Mouse (Mus musculus) macrophage (primary cell): Measurements from ENCODE around the gene Mettl7a3. TPM values are rescaled to one million over a fixed set of nuclear protein-coding genes. Genes with fewer than 3 reads are reported as not detected.

Experiments
- H3K27ac ChIP-seq: fragments of 350-480 bp; formaldehyde crosslinking; 2 replicates; pipeline ENCODE4 v1.9.0; 2021
- H3K36me3 ChIP-seq: fragments of 350-480 bp; formaldehyde crosslinking; 2 replicates; pipeline ENCODE4 v1.9.0; 2021; ENCODE audit errors: inconsistent target
- H3K4me3 ChIP-seq: fragments of 350-480 bp; formaldehyde crosslinking; 2 replicates; pipeline ENCODE4 v1.9.0; 2021; ENCODE audit errors: inconsistent target
- H3K79me2 ChIP-seq: fragments of 350-480 bp; formaldehyde crosslinking; 2 replicates; pipeline ENCODE4 v1.9.0; 2021; ENCODE audit errors: inconsistent target
- WGBS: methylation state at CpG from one replicate; pipeline ENCODE4 v1.1.7; 2026; ENCODE audit warnings: inconsistent platforms; ENCODE audit not compliant: missing documents; 5-methylcytosine and 5-hydroxymethylcytosine counted together
- polyA plus RNA-seq: library from polyadenylated mRNA; stranded (reverse); fragments of 250-400 nt; gene quantifications from 3 replicates; pipeline ENCODE4 v1.2.4, GENCODE M21; 2018; ENCODE audit warnings: inconsistent platforms

The Mettl7a3 gene
- polyA plus RNA-seq, 1 experiment from 2014 or later = not detected

- Histone ChIP-seq H3K27ac (no peak overlapping the region), H3K36me3 (peaks cover 11% of the 10 kb centered on the region), H3K4me3 (no peak overlapping the region), H3K79me2 (no peaks in the 10 kb centered on the region)
- WGBS = 36% methylated on average over 4 of the region's 16 CpGs
These were observed 53.6 kb downstream of the Mettl7a3 start for GRCm38 (mm10) chr15:100388224-100388835.

- Histone ChIP-seq H3K27ac (no peak overlapping the region), H3K79me2 (no peaks in the 10 kb centered on the region), H3K36me3 (peaks cover 17% of the 10 kb centered on the region), H3K4me3 (no peak overlapping the region)
- WGBS = 83% methylated on average over 9 of the region's 9 CpGs
These were observed 54.2 kb downstream of the Mettl7a3 start for GRCm38 (mm10) chr15:100388886-100389285.

Other genes starting within 250 kb of the Mettl7a3 start
- 34.5 to 58.1 TPM (median 47.7 TPM) in 3 replicates for gene Atf1, start 107.1 kb upstream of the Mettl7a3 start, polyA plus RNA-seq
- not detected in 3 replicates for gene Tmprss12, start 54.1 kb upstream of the Mettl7a3 start, polyA plus RNA-seq
- gene Mettl7a1, start 30.8 kb upstream of the Mettl7a3 start, polyA plus RNA-seq = 33.7 to 43.2 TPM (median 39.2 TPM) in 3 replicates
- gene Methig1, start 18.2 kb downstream of the Mettl7a3 start, polyA plus RNA-seq = not detected in 3 replicates
- gene Mettl7a2, start 18.3 kb downstream of the Mettl7a3 start, polyA plus RNA-seq = not detected in 3 replicates
- not detected in 3 replicates for gene Higd1c, start 29.6 kb downstream of the Mettl7a3 start, polyA plus RNA-seq
- not detected in 3 replicates for gene Gm5475, start 87.2 kb downstream of the Mettl7a3 start, polyA plus RNA-seq
- gene Slc11a2, start 90.1 kb downstream of the Mettl7a3 start, polyA plus RNA-seq = 39.5 to 63.4 TPM (median 40.8 TPM) in 3 replicates
- 34.8 to 38.4 TPM (median 34.8 TPM) in 3 replicates for gene Letmd1, start 134.1 kb downstream of the Mettl7a3 start, polyA plus RNA-seq
- 1.7 to 2.1 TPM (median 1.8 TPM) in 3 replicates for gene Csrnp2, start 160.6 kb downstream of the Mettl7a3 start, polyA plus RNA-seq
- 5.4 to 10.9 TPM (median 6.5 TPM) in 3 replicates for gene Tfcp2, start 217.1 kb downstream of the Mettl7a3 start, polyA plus RNA-seq